Mouse (Mus musculus): ENCODE results near the gene Rtn2. TPM values are rescaled to one million over a fixed set of nuclear protein-coding genes. Genes with fewer than 3 reads are reported as not detected.

Gene Rtn2
- polyA plus RNA-seq, 1 experiment: 6.8 TPM

- Histone ChIP-seq H3K4me3 (ENCODE audit: insufficient read depth, low read length) (no peak overlapping the region), H3K4me1 (ENCODE audit: control insufficient read depth, insufficient read depth, low read length) (peaks cover 20% of the 10 kb centered on the region), H3K27ac (ENCODE audit: insufficient read depth, low read length) (no peak overlapping the region)
- no peak for TF ChIP-seq POLR2A (IDR thresholded peaks at IDR 0.05; ENCODE audit: low read depth, low read length)
- TF ChIP-seq CTCF (IDR thresholded peaks at IDR 0.05; ENCODE audit: borderline replicate concordance, insufficient read depth, low read length): no peak
These were observed 16.2 kb upstream of the Rtn2 start for GRCm38 (mm10) chr7:19265928-19266822.

DNA sequence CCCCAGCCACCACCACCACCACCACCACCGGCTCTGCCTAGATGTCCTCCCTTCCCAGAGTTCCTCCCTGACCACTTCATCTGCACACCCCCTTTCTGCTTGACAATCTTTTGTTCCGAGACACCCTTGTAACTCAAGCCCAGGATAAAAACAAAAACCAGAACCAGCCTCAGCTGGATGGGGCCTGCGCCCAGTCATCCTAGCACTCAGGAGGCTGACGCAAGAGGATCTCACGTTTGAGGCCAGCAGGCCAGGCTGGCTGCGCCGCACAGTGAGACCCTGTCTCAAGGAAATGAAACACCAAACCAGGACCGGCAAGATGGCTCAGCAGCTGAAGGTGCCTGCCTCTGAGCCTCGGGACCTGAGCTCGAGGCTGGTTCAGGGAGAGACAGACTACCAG lies 15.4 kb upstream of the Rtn2 start:
- H3K4me1 ChIP-seq (ENCODE audit: control insufficient read depth, insufficient read depth, low read length): peaks cover 20% of the 10 kb centered on the region
- TF ChIP-seq CTCF (IDR thresholded peaks at IDR 0.05; ENCODE audit: borderline replicate concordance, insufficient read depth, low read length) (no peak), POLR2A (IDR thresholded peaks at IDR 0.05; ENCODE audit: low read depth, low read length) (no peak)
- H3K27ac ChIP-seq (ENCODE audit: insufficient read depth, low read length): no peak overlapping the region
- no peak overlapping the region for H3K4me3 ChIP-seq (ENCODE audit: insufficient read depth, low read length)

- TF ChIP-seq POLR2A (IDR thresholded peaks at IDR 0.05; ENCODE audit: low read depth, low read length): no peak; the same call in 1 of the 2 replicates
- TF ChIP-seq CTCF (IDR thresholded peaks at IDR 0.05; ENCODE audit: borderline replicate concordance, insufficient read depth, low read length): no peak
- peaks cover 20% of the 10 kb centered on the region for H3K4me1 ChIP-seq (ENCODE audit: control insufficient read depth, insufficient read depth, low read length)
- H3K4me3 ChIP-seq (ENCODE audit: insufficient read depth, low read length): peak overlapping the region; percentile 60
- H3K27ac ChIP-seq (ENCODE audit: insufficient read depth, low read length): peak overlapping the region; percentile 90
These were observed 13.3 kb upstream of the Rtn2 start for GRCm38 (mm10) chr7:19268993-19269681.

GRCm38 (mm10) chr7:19269721-19270441 lies 12.5 kb upstream of the Rtn2 start:
- Histone ChIP-seq H3K4me1 (ENCODE audit: control insufficient read depth, insufficient read depth, low read length) (peaks cover 20% of the 10 kb centered on the region), H3K27ac (ENCODE audit: insufficient read depth, low read length) (peak overlapping the region; percentile 93), H3K4me3 (ENCODE audit: insufficient read depth, low read length) (peak overlapping the region; percentile 98)
- peak; percentile 47 for TF ChIP-seq POLR2A (IDR thresholded peaks at IDR 0.05; ENCODE audit: low read depth, low read length)
- TF ChIP-seq CTCF (IDR thresholded peaks at IDR 0.05; ENCODE audit: borderline replicate concordance, insufficient read depth, low read length): no peak

DNA sequence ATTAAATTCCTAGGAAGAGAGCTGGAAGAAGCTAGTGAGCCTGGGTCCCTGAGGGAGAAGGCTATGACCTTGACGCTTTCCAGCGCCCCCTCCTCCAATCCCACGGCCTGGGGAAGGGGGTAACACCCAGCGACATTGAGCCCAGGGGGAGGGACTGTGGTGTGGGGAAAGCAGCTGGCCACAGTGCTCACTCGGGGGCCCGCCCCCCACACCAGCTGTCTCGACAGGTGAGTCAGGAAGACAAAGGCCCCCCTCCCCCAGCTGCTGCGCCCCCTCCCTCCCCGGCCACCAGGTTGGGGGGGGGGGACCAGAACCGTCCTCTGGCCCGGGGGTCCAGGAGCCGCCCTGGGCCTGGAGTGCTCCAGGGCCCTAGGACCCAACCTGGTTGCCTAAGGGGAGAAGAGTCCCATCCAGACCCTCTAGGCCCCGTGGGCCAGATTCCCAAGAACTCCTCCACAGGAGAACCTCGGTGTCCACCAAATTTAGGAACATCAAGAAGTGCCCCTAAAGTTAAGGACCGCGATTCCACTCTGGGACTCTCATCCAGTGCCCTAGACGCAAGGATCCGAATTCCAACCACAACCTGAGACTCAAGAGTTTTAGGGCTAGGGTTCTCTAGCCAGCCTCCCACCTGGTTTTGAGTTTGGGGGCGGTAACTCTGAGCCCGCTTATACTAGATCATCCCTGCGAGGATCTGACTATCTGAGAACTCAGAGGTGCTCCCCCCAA lies 11.8 kb upstream of the Rtn2 start:
- peak overlapping the region; percentile 93 for H3K27ac ChIP-seq (ENCODE audit: insufficient read depth, low read length)
- 0 out of 2 replicates have a peak, but pooled peaks have one; percentile 30 for TF ChIP-seq POLR2A (IDR thresholded peaks at IDR 0.05; ENCODE audit: low read depth, low read length)
- no peak for TF ChIP-seq CTCF (IDR thresholded peaks at IDR 0.05; ENCODE audit: borderline replicate concordance, insufficient read depth, low read length)
- H3K4me1 ChIP-seq (ENCODE audit: control insufficient read depth, insufficient read depth, low read length): peaks cover 19% of the 10 kb centered on the region
- peak overlapping the region; percentile 98 for H3K4me3 ChIP-seq (ENCODE audit: insufficient read depth, low read length)

- Histone ChIP-seq H3K27ac (ENCODE audit: insufficient read depth, low read length) (peak within 1 kb of the TSS; percentile 93), H3K4me3 (ENCODE audit: insufficient read depth, low read length) (peak within 1 kb of the TSS; percentile 98), H3K4me1 (ENCODE audit: control insufficient read depth, insufficient read depth, low read length) (peaks cover 13% of the 10 kb centered on the region; the same call in 1 of the 2 replicates)
- no peak for TF ChIP-seq CTCF (IDR thresholded peaks at IDR 0.05; ENCODE audit: borderline replicate concordance, insufficient read depth, low read length)
- TF ChIP-seq POLR2A (IDR thresholded peaks at IDR 0.05; ENCODE audit: low read depth, low read length): peak; percentile 89
These were observed 10.9 kb upstream of the Rtn2 start, which contains the start of gene Vasp for GRCm38 (mm10) chr7:19271238-19272172. Vasp (minus strand) TSS chr7:19271817.

DNA sequence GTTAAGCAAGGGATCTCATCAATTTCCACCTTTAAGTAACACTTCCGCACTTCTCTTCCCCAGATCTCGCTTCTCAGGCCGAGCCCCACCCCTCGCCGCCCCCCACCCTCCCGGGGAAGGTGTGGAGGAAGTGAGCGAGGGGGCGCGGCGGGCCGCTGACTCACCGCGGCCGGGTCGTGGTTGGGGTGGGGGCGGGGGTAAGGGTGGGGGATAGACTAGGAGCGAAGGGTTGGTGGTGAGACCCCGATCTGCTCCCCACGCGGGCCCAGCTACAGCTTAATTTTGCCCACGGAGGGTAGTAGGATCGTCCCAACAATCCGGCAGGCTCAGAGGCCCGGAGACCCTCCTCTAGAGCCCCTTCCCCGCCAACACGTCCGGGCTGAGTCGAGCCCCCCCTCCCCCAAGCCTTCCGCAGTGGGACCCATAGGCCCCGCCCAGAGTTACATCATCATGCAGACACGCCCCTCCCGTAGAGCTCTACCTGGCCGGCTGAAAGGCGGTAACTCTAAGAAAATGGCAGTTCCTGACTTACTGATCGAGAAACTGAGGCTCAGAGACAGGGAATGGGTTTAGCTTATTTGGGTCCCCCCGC lies 10.2 kb upstream of the Rtn2 start:
- Histone ChIP-seq H3K4me3 (ENCODE audit: insufficient read depth, low read length) (peak overlapping the region; percentile 98), H3K27ac (ENCODE audit: insufficient read depth, low read length) (peak overlapping the region; percentile 93), H3K4me1 (ENCODE audit: control insufficient read depth, insufficient read depth, low read length) (peaks cover 12% of the 10 kb centered on the region; the same call in 1 of the 2 replicates)
- TF ChIP-seq POLR2A (IDR thresholded peaks at IDR 0.05; ENCODE audit: low read depth, low read length) (peak; percentile 39), CTCF (IDR thresholded peaks at IDR 0.05; ENCODE audit: borderline replicate concordance, insufficient read depth, low read length) (no peak)

DNA sequence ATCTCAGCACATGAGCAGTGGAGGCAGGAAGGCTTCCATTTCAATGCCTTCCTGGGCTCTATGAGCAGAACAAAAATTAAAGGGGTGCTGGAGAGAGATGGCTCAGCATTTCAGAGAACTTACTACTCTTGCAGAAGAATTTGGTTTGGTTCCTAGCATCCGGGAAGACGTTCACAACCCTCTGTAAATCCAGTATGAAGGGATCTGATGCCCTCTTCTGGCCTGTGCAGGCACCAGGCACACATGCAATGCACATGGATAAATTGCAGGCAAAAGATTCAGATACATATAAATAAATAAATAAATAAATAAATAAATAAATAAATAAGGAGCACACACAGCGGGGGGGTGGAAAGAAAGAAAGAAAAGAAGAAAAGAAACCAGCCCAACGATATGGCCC lies 6.2 kb upstream of the Rtn2 start:
- Histone ChIP-seq H3K4me3 (ENCODE audit: insufficient read depth, low read length) (no peak overlapping the region), H3K27ac (ENCODE audit: insufficient read depth, low read length) (no peak overlapping the region), H3K4me1 (ENCODE audit: control insufficient read depth, insufficient read depth, low read length) (no peaks in the 10 kb centered on the region)
- no peak for TF ChIP-seq POLR2A (IDR thresholded peaks at IDR 0.05; ENCODE audit: low read depth, low read length)
- TF ChIP-seq CTCF (IDR thresholded peaks at IDR 0.05; ENCODE audit: borderline replicate concordance, insufficient read depth, low read length): peak; percentile 29; the same call in 1 of the 2 replicates

Data from embryonic fibroblast, embryonic 13.5 days (primary cell).